Mouse (Mus musculus) intestine, embryonic 16.5 days (tissue): Measurements from ENCODE around the gene Fbxl13. TPM values are rescaled to one million over a fixed set of nuclear protein-coding genes. Genes with fewer than 3 reads are reported as not detected.
A peak's percentile ranks its signal among the peaks of the same experiment; 100 is the strongest.

Experiments
- ATAC-seq: fragments of 200-750 bp; cut with Nextera tagmentation; 2 replicates; pipeline ENCODE4 v1.8.0; 2017; ENCODE audit warnings: moderate TSS enrichment, moderate library complexity
- H3K27ac ChIP-seq: fragments of 300-500 bp; sonication (generic); 2 replicates; pipeline ENCODE4 v1.5.1; 2014; ENCODE audit warnings: mild to moderate bottlenecking, low read length
- H3K27me3 ChIP-seq: fragments of 300-500 bp; sonication (generic); replicated peaks from 2 replicates; pipeline ENCODE4 v1.6.1; 2014; ENCODE audit warnings: low read length, control low read depth, mixed read lengths; ENCODE audit not compliant: control insufficient read depth, insufficient read depth
- H3K36me3 ChIP-seq: fragments of 300-500 bp; sonication (generic); 2 replicates; pipeline ENCODE4 v1.6.1; 2014; ENCODE audit warnings: low read length, control low read depth; ENCODE audit not compliant: control insufficient read depth, insufficient read depth
- H3K4me1 ChIP-seq: fragments of 300-500 bp; sonication (generic); 2 replicates; pipeline ENCODE4 v1.6.1; 2014; ENCODE audit warnings: low read length, control low read depth, mixed read lengths; ENCODE audit not compliant: control insufficient read depth, insufficient read depth
- H3K4me2 ChIP-seq: fragments of 300-500 bp; sonication (generic); 2 replicates; pipeline ENCODE4 v1.6.1; 2014; ENCODE audit warnings: low read depth, low read length, control low read depth
- H3K4me3 ChIP-seq: fragments of 300-500 bp; sonication (generic); 2 replicates; pipeline ENCODE4 v1.5.1; 2014; ENCODE audit warnings: mild to moderate bottlenecking, low read length
- H3K9ac ChIP-seq: fragments of 300-500 bp; sonication (generic); 2 replicates; pipeline ENCODE4 v1.6.1; 2014; ENCODE audit warnings: low read depth, low read length
- H3K9me3 ChIP-seq: fragments of 300-500 bp; sonication (generic); 2 replicates; pipeline ENCODE4 v1.6.1; 2016; ENCODE audit warnings: low read length, control low read depth; ENCODE audit not compliant: control insufficient read depth
- WGBS: fragments of 180-500 bp; shearing (Covaris S2); extraction: QIAGEN DNeasy Blood & Tissue Kit; methylation state at CpG from one replicate; pipeline ENCODE4 v1.1.7; 2014; 5-methylcytosine and 5-hydroxymethylcytosine counted together
- polyA plus RNA-seq: library from polyadenylated mRNA; unstranded; fragments of >200 nt; fragmentation: Nextera tagmentation; extraction: Ambion mirVana; gene quantifications from 2 replicates; pipeline ENCODE4 v1.2.1, GENCODE M21; 2015

Fbxl13 gene
- polyA plus RNA-seq, 1 experiment from 2014 or later = 0.09 TPM

DNA sequence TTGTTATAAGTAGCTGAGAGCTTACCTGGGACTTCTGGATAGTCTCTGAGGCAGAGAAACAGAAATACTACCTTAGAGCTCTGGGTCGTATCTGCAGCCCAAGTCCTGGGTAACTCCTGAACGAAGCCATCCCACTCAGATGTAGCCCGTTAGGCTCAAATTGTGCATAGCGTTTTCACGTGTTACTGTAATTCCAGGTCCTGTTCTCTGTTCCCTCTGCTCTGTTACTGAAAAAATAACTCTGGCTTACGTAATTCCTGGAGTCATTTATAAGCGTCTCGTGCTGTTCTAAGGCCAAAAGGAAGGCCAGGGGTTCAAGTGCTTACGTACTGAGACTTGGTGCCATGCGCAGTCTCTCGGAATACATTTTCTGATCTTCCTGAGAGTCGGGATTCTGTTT lies 177.3 kb downstream of the Fbxl13 start:
- Histone ChIP-seq H3K27me3 (no peaks in the 10 kb centered on the region), H3K4me3 (no peak overlapping the region), H3K4me2 (no peak overlapping the region), H3K36me3 (no peaks in the 10 kb centered on the region), H3K27ac (no peak overlapping the region), H3K9me3 (no peaks in the 10 kb centered on the region), H3K9ac (no peak overlapping the region), H3K4me1 (no peaks in the 10 kb centered on the region)
- WGBS = 85% methylated on average over 12 of the region's 12 CpGs
- ATAC-seq = no peak

GRCm38 (mm10) chr5:21467387-21467786 lies 178.0 kb downstream of the Fbxl13 start:
- ATAC-seq = no peak
- 69% methylated on average over 7 of the region's 7 CpGs for WGBS
- Histone ChIP-seq H3K9ac (no peak overlapping the region), H3K9me3 (no peaks in the 10 kb centered on the region), H3K27ac (no peak overlapping the region), H3K4me2 (no peak overlapping the region), H3K36me3 (no peaks in the 10 kb centered on the region), H3K4me1 (no peaks in the 10 kb centered on the region), H3K27me3 (no peaks in the 10 kb centered on the region), H3K4me3 (no peak overlapping the region)

DNA sequence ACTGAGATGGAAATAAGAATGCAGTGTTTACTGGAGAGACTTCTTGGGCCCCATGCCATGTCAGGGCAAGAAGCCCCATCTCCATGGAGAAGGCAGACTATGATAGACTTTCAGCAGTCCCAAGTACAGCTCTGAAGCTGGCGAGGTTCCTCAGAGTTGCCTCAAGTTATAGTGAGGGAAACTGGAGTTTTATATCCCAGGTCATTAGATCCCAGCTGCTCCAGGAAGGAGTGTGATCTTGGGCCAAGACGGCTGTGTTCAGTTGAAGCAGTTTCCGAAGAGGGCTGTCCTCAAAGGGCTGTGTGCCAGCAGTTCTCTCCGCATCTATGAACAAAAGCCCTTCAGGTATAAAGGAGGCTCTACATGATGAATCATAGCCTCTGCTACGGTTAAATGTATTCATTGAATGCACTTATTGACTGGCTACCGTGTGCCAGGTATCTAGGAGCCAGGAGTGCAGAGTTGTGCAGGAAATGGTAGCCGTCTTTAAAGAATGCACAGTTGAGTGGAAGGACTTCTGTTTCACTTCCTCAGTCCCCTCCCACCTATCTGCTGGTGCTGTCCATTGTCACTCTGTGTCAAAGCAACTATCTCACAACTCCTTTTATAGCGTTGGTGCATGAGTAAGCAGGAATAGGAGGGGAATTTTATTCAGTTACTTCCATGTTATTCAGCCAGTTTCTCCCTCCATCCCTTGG lies 204.5 kb downstream of the Fbxl13 start:
- no peaks in the 10 kb centered on the region for H3K9me3 ChIP-seq
- peak; percentile 39; the same call in 1 of the 2 replicates for ATAC-seq
- peaks cover 15% of the 10 kb centered on the region; the same call in 1 of the 2 replicates for H3K4me1 ChIP-seq
- no peaks in the 10 kb centered on the region for H3K27me3 ChIP-seq
- no peak overlapping the region for H3K4me2 ChIP-seq
- WGBS = 61% methylated on average over 8 of the region's 8 CpGs
- H3K36me3 ChIP-seq = no peaks in the 10 kb centered on the region
- H3K9ac ChIP-seq = no peak overlapping the region
- H3K27ac ChIP-seq = 0 out of 2 replicates have a peak overlapping the region, but pooled peaks have one; percentile 18
- H3K4me3 ChIP-seq = no peak overlapping the region

- Histone ChIP-seq H3K4me3 (no peak overlapping the region), H3K9ac (no peak overlapping the region), H3K9me3 (no peaks in the 10 kb centered on the region), H3K4me2 (no peak overlapping the region), H3K27ac (peak overlapping the region; percentile 33; the same call in 1 of the 2 replicates), H3K36me3 (no peaks in the 10 kb centered on the region), H3K4me1 (peaks cover 15% of the 10 kb centered on the region; the same call in 1 of the 2 replicates), H3K27me3 (no peaks in the 10 kb centered on the region)
- WGBS = 55% methylated on average over 7 of the region's 7 CpGs
- peak; percentile 71 for ATAC-seq
These were observed 205.9 kb downstream of the Fbxl13 start for GRCm38 (mm10) chr5:21439446-21440110.

DNA sequence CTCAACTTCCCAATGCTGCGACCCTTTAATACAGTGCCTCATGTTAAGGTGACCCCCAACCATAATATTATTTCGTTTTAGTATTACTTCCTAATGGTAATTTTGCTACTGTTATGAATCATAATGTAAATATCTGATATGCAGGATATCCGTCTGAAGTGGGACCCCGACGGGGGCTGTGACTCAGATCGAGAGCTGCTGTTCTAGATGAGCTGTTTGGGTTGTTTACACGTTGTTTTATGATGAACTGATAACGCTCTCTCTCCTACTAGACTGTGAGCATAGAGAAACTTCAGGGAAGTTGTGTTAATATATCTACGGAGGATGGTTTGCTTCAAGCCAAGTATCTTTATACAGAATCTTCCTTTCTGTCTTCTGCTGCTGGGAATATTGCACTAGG lies 207.0 kb downstream of the Fbxl13 start:
- Histone ChIP-seq H3K27me3 (no peaks in the 10 kb centered on the region), H3K4me3 (no peak overlapping the region), H3K36me3 (no peaks in the 10 kb centered on the region), H3K9ac (no peak overlapping the region), H3K27ac (no peak overlapping the region), H3K9me3 (no peaks in the 10 kb centered on the region), H3K4me2 (no peak overlapping the region), H3K4me1 (peaks cover 15% of the 10 kb centered on the region; the same call in 1 of the 2 replicates)
- WGBS = 70% methylated on average over 9 of the region's 9 CpGs
- no peak for ATAC-seq

GRCm38 (mm10) chr5:21436471-21436975 lies 208.9 kb downstream of the Fbxl13 start:
- H3K9me3 ChIP-seq = no peaks in the 10 kb centered on the region
- WGBS = 74% methylated on average over 8 of the region's 8 CpGs
- H3K27me3 ChIP-seq = no peaks in the 10 kb centered on the region
- no peak overlapping the region for H3K4me2 ChIP-seq
- ATAC-seq = no peak
- H3K27ac ChIP-seq = no peak overlapping the region
- no peak overlapping the region for H3K9ac ChIP-seq
- peaks cover 15% of the 10 kb centered on the region; the same call in 1 of the 2 replicates for H3K4me1 ChIP-seq
- H3K36me3 ChIP-seq = no peaks in the 10 kb centered on the region
- no peak overlapping the region for H3K4me3 ChIP-seq

DNA sequence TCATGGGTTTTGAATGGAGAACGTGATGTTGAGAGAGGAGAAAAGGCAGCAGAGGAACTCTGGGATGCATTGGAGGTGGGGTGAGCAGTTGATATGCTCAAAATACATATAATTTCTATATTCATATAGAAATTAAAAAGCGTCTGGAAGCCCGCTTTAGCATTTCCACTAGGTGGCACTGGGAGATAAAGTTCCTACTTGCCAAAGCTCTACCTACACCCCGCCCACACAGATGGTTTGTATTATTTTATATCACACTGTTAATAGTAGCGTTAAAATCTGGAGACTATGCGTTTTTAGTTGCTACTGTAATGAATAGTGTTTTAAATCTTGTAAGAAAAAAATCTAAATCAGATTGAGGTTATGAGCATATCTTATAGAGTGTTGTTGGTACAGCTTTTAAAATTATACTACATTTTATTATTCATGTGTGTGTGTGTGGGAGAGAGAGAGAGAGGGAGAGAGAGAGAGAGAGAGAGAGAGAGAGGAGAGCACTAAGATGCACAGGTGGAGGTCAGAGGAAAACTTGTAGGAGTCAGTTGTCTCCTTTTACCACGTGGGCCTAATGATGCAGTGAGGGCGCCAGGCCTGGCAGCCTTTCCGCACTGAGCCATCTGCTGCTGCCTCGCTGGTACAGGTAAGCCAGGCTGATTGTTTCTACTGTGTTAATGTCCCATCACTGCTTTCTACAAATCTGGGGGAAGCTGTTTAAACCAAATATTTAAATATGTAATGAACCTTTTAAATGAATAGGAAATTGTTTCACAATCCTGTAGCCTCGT lies 211.1 kb downstream of the Fbxl13 start:
- Histone ChIP-seq H3K4me2 (no peak overlapping the region), H3K9ac (no peak overlapping the region), H3K4me1 (peaks cover 7% of the 10 kb centered on the region; the same call in 1 of the 2 replicates), H3K27me3 (no peaks in the 10 kb centered on the region), H3K36me3 (no peaks in the 10 kb centered on the region), H3K4me3 (no peak overlapping the region), H3K9me3 (no peaks in the 10 kb centered on the region), H3K27ac (no peak overlapping the region)
- no peak for ATAC-seq
- 71% methylated on average over 11 of the region's 11 CpGs for WGBS
